Mouse (Mus musculus): ENCODE measurements around the gene Bex1. TPM values are rescaled to one million over a fixed set of nuclear protein-coding genes. Genes with fewer than 3 reads are reported as not detected.

Gene Bex1
- 4.6 TPM for total RNA-seq (2023)

DNA sequence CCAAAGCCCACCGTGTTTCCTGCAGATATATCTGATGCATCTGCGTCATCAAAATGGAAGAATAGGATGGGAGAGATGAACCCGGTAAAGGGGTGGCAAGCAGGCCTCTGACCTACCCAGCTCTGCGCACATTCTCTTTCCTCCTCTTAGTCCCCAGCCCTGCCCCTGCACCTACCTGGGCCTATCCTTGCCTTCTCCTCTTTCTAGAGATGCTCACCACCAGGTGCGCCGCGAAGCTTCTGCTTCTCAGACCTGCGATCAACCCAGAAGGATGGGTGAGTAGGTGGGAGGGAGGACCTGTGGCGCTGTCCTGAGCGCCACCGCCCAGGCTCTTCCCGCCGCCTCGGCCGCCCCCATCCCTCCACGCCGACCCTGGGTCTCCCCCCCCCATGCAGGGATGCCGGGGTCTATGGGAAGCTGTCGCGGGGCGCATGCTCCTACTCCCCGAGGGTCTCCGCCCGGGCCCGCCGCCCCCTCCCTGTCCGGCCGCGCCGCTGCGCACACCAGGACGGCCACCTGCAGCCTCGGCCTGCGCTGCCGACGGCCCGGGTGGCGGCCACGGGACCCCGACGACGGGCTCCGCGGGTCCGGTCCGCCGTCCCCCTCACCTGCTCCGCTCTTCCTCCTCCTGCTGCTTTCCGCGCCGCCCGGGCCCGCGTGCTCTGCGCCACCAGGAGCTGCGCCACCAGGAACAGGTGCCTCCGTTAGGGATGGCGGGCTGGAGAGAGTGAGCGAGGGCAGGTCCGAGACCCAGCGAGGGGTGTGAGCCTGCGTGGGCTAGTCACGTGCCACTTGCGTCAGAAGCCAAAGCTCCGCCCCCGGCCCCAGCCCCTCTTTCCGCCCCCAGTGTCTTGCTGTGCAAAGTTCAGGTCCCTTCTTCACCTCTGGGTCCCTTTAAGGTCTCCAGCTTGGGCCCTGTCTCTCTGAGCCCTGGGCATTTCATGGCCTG lies at the start of gene Bex1, which contains the start of gene Tceal7:
TSS of gene Bex1 (minus strand) at position 785 of the 949 bp plus-strand sequence.
TSS of gene Tceal7 (plus strand) at position 51 of the 949 bp plus-strand sequence.

DNA sequence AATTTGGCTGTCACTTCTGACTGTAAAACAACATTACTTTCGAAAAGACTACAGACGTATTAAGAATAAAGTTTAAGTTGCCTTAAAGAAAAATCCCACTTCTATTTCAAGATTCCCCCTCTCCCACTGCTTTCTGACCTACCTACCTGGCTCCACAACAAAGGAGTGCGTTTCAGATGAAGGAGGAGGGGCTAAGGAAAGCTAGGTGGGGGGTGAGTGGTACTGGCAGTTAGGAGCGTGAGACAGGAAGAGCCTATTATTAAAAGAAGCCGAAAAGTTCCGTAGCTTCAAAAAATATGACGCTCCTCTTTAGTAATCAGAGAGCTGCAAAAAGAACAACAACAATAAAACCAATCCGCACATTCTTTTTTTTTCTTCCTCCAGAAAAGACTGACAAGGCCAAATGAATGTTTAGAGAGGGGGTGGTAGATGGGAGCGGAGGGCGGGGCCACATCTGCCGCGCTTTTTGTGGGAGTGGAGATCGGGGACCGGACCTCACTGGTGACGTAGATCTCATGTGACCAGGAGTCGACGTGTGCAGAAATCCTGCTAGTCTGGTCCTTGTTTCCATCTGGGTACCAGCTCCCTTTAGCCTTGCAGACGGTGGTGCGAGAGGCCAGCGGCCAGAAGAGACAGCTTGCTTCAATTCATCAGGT lies 29.4 kb upstream of the Bex1 start, which contains the start of gene Tceal9:
TSS of gene Tceal9 (plus strand) at position 506 of the 656 bp plus-strand sequence.

DNA sequence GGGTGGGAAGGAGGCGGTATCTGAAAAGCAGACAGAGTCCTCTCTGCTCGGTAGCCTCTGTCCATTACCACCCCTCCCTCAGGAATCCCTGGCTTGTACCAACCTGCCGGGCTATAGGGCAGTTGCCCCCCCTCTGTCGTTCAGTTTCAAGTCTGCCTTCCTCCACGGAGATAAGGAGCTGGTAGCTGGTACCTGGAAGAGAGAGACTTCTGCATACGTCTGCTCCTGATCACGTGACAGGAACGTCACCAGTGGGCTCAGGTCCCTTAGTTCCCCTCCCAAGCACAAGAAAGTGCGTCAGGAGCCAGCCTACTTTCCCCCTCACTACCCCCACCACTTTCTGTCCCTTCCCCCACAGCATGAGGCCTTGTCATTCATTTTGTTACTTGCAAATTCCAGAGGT lies 11.6 kb downstream of the Bex1 start, which contains the start of gene Tceal5:
TSS of gene Tceal5 (minus strand) at position 213 of the 403 bp plus-strand sequence.

DNA sequence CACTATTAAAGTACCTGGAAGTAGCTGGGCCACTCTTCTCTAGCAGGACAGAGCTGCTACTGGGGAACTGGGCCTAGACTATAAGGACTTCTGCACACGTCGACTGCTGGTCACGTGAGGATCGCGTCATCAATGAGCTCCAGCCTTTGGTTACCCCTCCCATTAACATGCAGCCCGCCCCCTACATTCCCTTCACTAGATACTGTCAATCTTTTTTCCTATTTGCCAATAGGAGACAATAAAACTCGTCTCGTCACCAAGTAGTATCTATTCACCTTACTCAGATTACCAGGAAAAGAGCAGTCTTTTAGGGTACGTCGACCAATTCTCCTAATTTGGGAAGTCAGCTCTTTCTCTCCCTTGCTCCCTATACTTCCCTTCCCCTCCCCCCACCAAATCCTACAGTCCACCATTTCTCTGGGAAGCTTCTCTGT lies 43.2 kb downstream of the Bex1 start, which contains the start of gene Tceal8:
TSS of gene Tceal8 (minus strand) at position 225 of the 434 bp plus-strand sequence.

Other genes starting within 250 kb of the Bex1 start
- 1.4 TPM for gene Arxes2, start 221.7 kb downstream of the Bex1 start, total RNA-seq (2023)
- gene Arxes1, start 182.1 kb downstream of the Bex1 start, total RNA-seq (2023) = not detected
- 3.2 TPM for gene Bex2, start 147.3 kb downstream of the Bex1 start, total RNA-seq (2023)
- not detected for gene Nxf3, start 130.3 kb downstream of the Bex1 start, total RNA-seq (2023)
- gene Bex4, start 76.5 kb downstream of the Bex1 start, total RNA-seq (2023) = not detected
- gene Tceal8, start 43.2 kb downstream of the Bex1 start, total RNA-seq (2023) = 0.83 TPM
- not detected for gene Tceal5, start 11.6 kb downstream of the Bex1 start, total RNA-seq (2023)
- not detected for gene Tceal7, start 734 bp downstream of the Bex1 start, total RNA-seq (2023)
- 36.0 TPM for gene Tceal9, start 29.6 kb upstream of the Bex1 start, total RNA-seq (2023)
- 61.1 TPM for gene Bex3, start 54.7 kb upstream of the Bex1 start, total RNA-seq (2023)

Data from CD8-positive naive resting alpha-beta T cell, adult 57 days (primary cell).